Mouse (Mus musculus) retina, postnatal 1 day (tissue): ENCODE measurements around the gene Hist1h3g.
A peak's percentile ranks its signal among the peaks of the same experiment; 100 is the strongest.
"Not testable (repeated sequence)": the region's sequence is repeated elsewhere in the genome, so short reads cannot be mapped to it uniquely, and the experiment has no call there.

Experiments used
- DNase-seq: peaks from one replicate; pipeline ENCODE4 v3.0.0-alpha.2; 2012

Gene Hist1h3g

GRCm38 (mm10) chr13:23536076-23536822, 1.0 kb downstream of the Hist1h3g start:
- DNase-seq, result no peak

GRCm38 (mm10) chr13:23537006-23537710, 1.9 kb downstream of the Hist1h3g start:
- no peak for DNase-seq

GRCm38 (mm10) chr13:23538249-23538648, 3.0 kb downstream of the Hist1h3g start:
- DNase-seq, result no peak

GRCm38 (mm10) chr13:23539821-23540220, 4.6 kb downstream of the Hist1h3g start:
- DNase-seq, result not testable (repeated sequence)

GRCm38 (mm10) chr13:23541497-23541896, 6.3 kb downstream of the Hist1h3g start:
- no peak for DNase-seq

- not testable (repeated sequence) for DNase-seq
Measured at GRCm38 (mm10) chr13:23542225-23542980, 7.2 kb downstream of the Hist1h3g start.

GRCm38 (mm10) chr13:23542999-23543607, 7.9 kb downstream of the Hist1h3g start, which contains the start of gene Hist1h2bh:
Gene Hist1h2bh, minus strand, starts transcription at chr13:23543392.
- peak; percentile 93 for DNase-seq

- DNase-seq, result peak; percentile 98
Measured at GRCm38 (mm10) chr13:23543965-23544786, 9.0 kb downstream of the Hist1h3g start, which contains the start of gene Hist1h3f. Gene Hist1h3f, plus strand, starts transcription at chr13:23544052.

GRCm38 (mm10) chr13:23544787-23545120, 9.5 kb downstream of the Hist1h3g start:
- DNase-seq, result not testable (repeated sequence)

GRCm38 (mm10) chr13:23546694-23547093, 11.5 kb downstream of the Hist1h3g start:
- no peak for DNase-seq

GRCm38 (mm10) chr13:23550761-23551145, 15.5 kb downstream of the Hist1h3g start:
- no peak for DNase-seq

- DNase-seq, result peak; percentile 98
Measured at GRCm38 (mm10) chr13:23551146-23551834, 16.1 kb downstream of the Hist1h3g start, which contains the start of gene Hist1h4f. Gene Hist1h4f, minus strand, starts transcription at chr13:23551648.

GRCm38 (mm10) chr13:23551931-23552914, 17.0 kb downstream of the Hist1h3g start:
- DNase-seq, result no peak

GRCm38 (mm10) chr13:23552962-23553361, 17.7 kb downstream of the Hist1h3g start, which contains the start of gene Hist1h1d:
Gene Hist1h1d, plus strand, starts transcription at chr13:23553262.
- no peak for DNase-seq

GRCm38 (mm10) chr13:23554393-23554792, 19.2 kb downstream of the Hist1h3g start:
- no peak for DNase-seq

- DNase-seq, result peak; percentile 90
Measured at GRCm38 (mm10) chr13:23554925-23555838, 20.0 kb downstream of the Hist1h3g start.

- peak; percentile 94 for DNase-seq
Measured at GRCm38 (mm10) chr13:23555839-23556416, 20.7 kb downstream of the Hist1h3g start.

- DNase-seq, result no peak
Measured at GRCm38 (mm10) chr13:23556906-23557305, 21.7 kb downstream of the Hist1h3g start.
